In genomic region chr11:59977831-59978230, GRCm38 (mm10) we compare ENCODE assay signal across 20 mouse cellular contexts. TPM values are rescaled to one million over a fixed set of nuclear protein-coding genes. Genes with fewer than 3 reads are reported as not detected.
DNase-seq lines count a peak whose midpoint lies in the region; ATAC-seq and TF ChIP-seq lines count a peak whose summit lies in the region.
"Had no signal": no experiment of that assay in that cellular context is flagged by ENCODE, and none has a peak within 500 bp of the region (broad histone marks: within the 10 kb centered on the region; RNA-seq: fewer than 3 reads in every experiment).

No protein-coding gene starts in this region.

- TF ChIP-seq POLR2A in kidney, adult 2 months (IDR thresholded peaks at IDR 0.05; ENCODE audit: low read depth, low read length) = no peak

- no peak for TF ChIP-seq CTCF in kidney, adult 2 months (conservative IDR thresholded peaks at IDR 0.05; ENCODE audit: insufficient read depth, insufficient read length, low read depth, low read length)

- no peak overlapping the region for H3K4me3 ChIP-seq in hindbrain, embryonic 13.5 days
- no peak overlapping the region for H3K4me3 ChIP-seq in hindbrain, embryonic 10.5 days
- no peak overlapping the region for H3K4me3 ChIP-seq in kidney, adult 2 months (ENCODE audit: insufficient read depth, low read depth, low read length)
- no peak overlapping the region for H3K4me3 ChIP-seq in kidney, embryonic 15.5 days (replicated peaks)
- H3K4me3 ChIP-seq in hindbrain, embryonic 12.5 days = no peak overlapping the region
- H3K4me3 ChIP-seq: embryonic facial prominence, embryonic 15.5 days; erythroblast, embryonic 14.5 days; heart, embryonic 12.5 days had no signal

- no peak for DNase-seq in hindbrain, embryonic 10.5 days (ENCODE audit: low spot score)
- peak; percentile 72 for DNase-seq in kidney, adult 2 months
- peak; percentile 54 for DNase-seq in kidney, postnatal 14 days
- DNase-seq in thymus, postnatal 36 days = no peak
- DNase-seq: adrenal gland, postnatal 10 days; cerebellum, adult 11 months; cerebellum, adult 8-10 months; cerebellum, postnatal 14 days; embryo, embryonic 11 days; gastrocnemius, postnatal 14 days had no signal

- peak overlapping the region; percentile 13; the same call in 1 of the 2 replicates for H3K9ac ChIP-seq in hindbrain, embryonic 13.5 days
- H3K9ac ChIP-seq in kidney, embryonic 15.5 days = no peak overlapping the region
- no peak overlapping the region for H3K9ac ChIP-seq in hindbrain, embryonic 12.5 days
- H3K9ac ChIP-seq: heart, embryonic 12.5 days; hindbrain, embryonic 14.5 days had no signal

- H3K36me3 ChIP-seq in hindbrain, embryonic 13.5 days = no peaks in the 10 kb centered on the region
- no peaks in the 10 kb centered on the region for H3K36me3 ChIP-seq in hindbrain, embryonic 10.5 days
- H3K36me3 ChIP-seq in kidney, adult 2 months (ENCODE audit: control insufficient read depth, insufficient read depth, low read length) = no peaks in the 10 kb centered on the region
- no peaks in the 10 kb centered on the region for H3K36me3 ChIP-seq in kidney, embryonic 15.5 days
- no peaks in the 10 kb centered on the region for H3K36me3 ChIP-seq in hindbrain, embryonic 12.5 days
- H3K36me3 ChIP-seq: embryonic facial prominence, embryonic 15.5 days; heart, embryonic 12.5 days had no signal

- no peak overlapping the region for H3K4me2 ChIP-seq in hindbrain, embryonic 13.5 days
- H3K4me2 ChIP-seq in kidney, embryonic 15.5 days = no peak overlapping the region
- H3K4me2 ChIP-seq in hindbrain, embryonic 12.5 days (replicated peaks) = no peak overlapping the region
- H3K4me2 ChIP-seq: embryonic facial prominence, embryonic 15.5 days; heart, embryonic 12.5 days; hindbrain, embryonic 14.5 days had no signal

- WGBS in hindbrain, embryonic 13.5 days = 81% methylated on average over 5 of the region's 5 CpGs
- WGBS in hindbrain, embryonic 10.5 days = 82% methylated on average over 5 of the region's 5 CpGs
- WGBS in kidney, adult 2 months = 57% methylated on average over 5 of the region's 5 CpGs
- 62% methylated on average over 5 of the region's 5 CpGs for WGBS in kidney, embryonic 15.5 days
- 79% methylated on average over 5 of the region's 5 CpGs for WGBS in hindbrain, embryonic 12.5 days

- H3K27me3 ChIP-seq in hindbrain, embryonic 13.5 days = peaks cover 47% of the 10 kb centered on the region
- H3K27me3 ChIP-seq in hindbrain, embryonic 10.5 days (ENCODE audit: insufficient read depth, poor library complexity, severe bottlenecking) = peaks cover 84% of the 10 kb centered on the region
- no peaks in the 10 kb centered on the region for H3K27me3 ChIP-seq in kidney, adult 2 months (replicated peaks; ENCODE audit: control insufficient read depth, insufficient read depth, low read length)
- H3K27me3 ChIP-seq in kidney, embryonic 15.5 days = no peaks in the 10 kb centered on the region
- H3K27me3 ChIP-seq in hindbrain, embryonic 12.5 days = peaks cover 44% of the 10 kb centered on the region
- H3K27me3 ChIP-seq: embryonic facial prominence, embryonic 15.5 days; heart, embryonic 12.5 days had no signal

- peaks cover 16% of the 10 kb centered on the region for H3K4me1 ChIP-seq in hindbrain, embryonic 13.5 days (replicated peaks)
- peaks cover 28% of the 10 kb centered on the region for H3K4me1 ChIP-seq in hindbrain, embryonic 10.5 days (replicated peaks)
- H3K4me1 ChIP-seq in kidney, adult 2 months (ENCODE audit: control insufficient read depth, insufficient read depth, low read length) = no peaks in the 10 kb centered on the region
- peaks cover 42% of the 10 kb centered on the region for H3K4me1 ChIP-seq in kidney, embryonic 15.5 days
- peaks cover 8% of the 10 kb centered on the region; the same call in 1 of the 2 replicates for H3K4me1 ChIP-seq in hindbrain, embryonic 12.5 days

- H3K27ac ChIP-seq in hindbrain, embryonic 13.5 days = no peak overlapping the region
- H3K27ac ChIP-seq in hindbrain, embryonic 10.5 days = no peak overlapping the region
- H3K27ac ChIP-seq in kidney, adult 2 months (ENCODE audit: insufficient read depth, low read depth, low read length) = no peak overlapping the region
- peak overlapping the region; percentile 46; the same call in 1 of the 2 replicates for H3K27ac ChIP-seq in kidney, embryonic 15.5 days
- H3K27ac ChIP-seq in hindbrain, embryonic 12.5 days = no peak overlapping the region
- H3K27ac ChIP-seq: embryonic facial prominence, embryonic 15.5 days; hindbrain, embryonic 14.5 days had no signal

- no peak for ATAC-seq in hindbrain, embryonic 13.5 days (ENCODE audit: low FRiP score)
- ATAC-seq in kidney, embryonic 15.5 days (replicated peaks; ENCODE audit: low FRiP score) = peak; percentile 53; the same call in 1 of the 2 replicates
- no peak for ATAC-seq in monocyte, adult 5-6 weeks (replicated peaks; ENCODE audit: insufficient number of reproducible peaks, low FRiP score, low TSS enrichment, poor library complexity, severe bottlenecking)
- no peak for ATAC-seq in hindbrain, embryonic 12.5 days (ENCODE audit: low FRiP score)
- ATAC-seq: forebrain, embryonic 16.5 days had no signal

- no peaks in the 10 kb centered on the region for H3K9me3 ChIP-seq in hindbrain, embryonic 13.5 days
- no peaks in the 10 kb centered on the region for H3K9me3 ChIP-seq in hindbrain, embryonic 10.5 days
- H3K9me3 ChIP-seq in kidney, embryonic 15.5 days (replicated peaks) = no peaks in the 10 kb centered on the region
- no peaks in the 10 kb centered on the region for H3K9me3 ChIP-seq in hindbrain, embryonic 12.5 days (replicated peaks)
- H3K9me3 ChIP-seq: embryonic facial prominence, embryonic 15.5 days; heart, embryonic 12.5 days had no signal

RNA-seq across cellular contexts. Expression of gene Rasd1, which starts 13.1 kb away (rescaled TPM):
- polyA plus RNA-seq in hindbrain, embryonic 13.5 days (2015; fragmentation: Nextera tagmentation; extraction: Ambion mirVana) = 0.93 and 1.2 TPM in 2 replicates
- 1.6 and 2.9 TPM in 2 replicates for polyA plus RNA-seq in hindbrain, embryonic 10.5 days (2016; fragmentation: Nextera tagmentation; extraction: Ambion mirVana)
- 7.2 and 8.9 TPM in 2 replicates for polyA plus RNA-seq in kidney, adult 2 months (2012; rRNA removed)
- 3.3 and 4.0 TPM in 2 replicates for polyA plus RNA-seq in kidney, embryonic 15.5 days (2015; fragmentation: Nextera tagmentation; extraction: Ambion mirVana)
- 1.2 TPM in 1 of 3 replicates, not detected in the others for total RNA-seq in monocyte, adult 5-6 weeks (2017)
- polyA plus RNA-seq in hindbrain, embryonic 12.5 days (2016; fragmentation: Nextera tagmentation; extraction: Ambion mirVana) = 1.5 and 1.7 TPM in 2 replicates
- total RNA-seq: MEL had no signal
- polyA plus RNA-seq: erythroblast, embryonic 14.5 days had no signal

RNA-seq across cellular contexts. Expression of gene Med9, which starts 29.8 kb away (rescaled TPM):
- 33.9 and 34.1 TPM in 2 replicates for polyA plus RNA-seq in hindbrain, embryonic 13.5 days (2015; fragmentation: Nextera tagmentation; extraction: Ambion mirVana)
- polyA plus RNA-seq in hindbrain, embryonic 10.5 days (2016; fragmentation: Nextera tagmentation; extraction: Ambion mirVana) = 53.3 and 55.4 TPM in 2 replicates
- polyA plus RNA-seq in kidney, adult 2 months (2012; rRNA removed) = 20.4 and 25.7 TPM in 2 replicates
- 45.7 and 46.5 TPM in 2 replicates for polyA plus RNA-seq in kidney, embryonic 15.5 days (2015; fragmentation: Nextera tagmentation; extraction: Ambion mirVana)
- total RNA-seq in monocyte, adult 5-6 weeks (2017) = 3.5 to 4.9 TPM (median 4.6 TPM) in 3 replicates
- polyA plus RNA-seq in hindbrain, embryonic 12.5 days (2016; fragmentation: Nextera tagmentation; extraction: Ambion mirVana) = 34.7 and 36.6 TPM in 2 replicates

Comparison
In these comparisons a context has a peak if more than half of its experiments do, and no peak if none do; other contexts are left out.
1. DNase-seq: peak in kidney, adult 2 months (single experiment) and kidney, postnatal 14 days (single experiment); none in hindbrain, embryonic 10.5 days (single experiment) and thymus, postnatal 36 days (0 of 2).